Mouse (Mus musculus): Measurements from ENCODE around the gene Nat10.

The Nat10 gene

GRCm38 (mm10) chr2:103690425-103690824 is 70.6 kb downstream of the Nat10 start:
- DNase-seq, result no peak

- no peak for DNase-seq
Measured at GRCm38 (mm10) chr2:103687888-103688287, 73.2 kb downstream of the Nat10 start.

- DNase-seq, result no peak
Measured at GRCm38 (mm10) chr2:103687143-103687542, 73.9 kb downstream of the Nat10 start.

- no peak for DNase-seq
Measured at GRCm38 (mm10) chr2:103685581-103685980, 75.5 kb downstream of the Nat10 start.

- DNase-seq, result peak; percentile 79
Measured at GRCm38 (mm10) chr2:103684926-103685577, 76.0 kb downstream of the Nat10 start.

GRCm38 (mm10) chr2:103684431-103684830 is 76.6 kb downstream of the Nat10 start:
- DNase-seq, result peak; percentile 56

- peak; percentile 69 for DNase-seq
Measured at GRCm38 (mm10) chr2:103682927-103683442, 78.1 kb downstream of the Nat10 start.

- DNase-seq, result peak; percentile 91
Measured at GRCm38 (mm10) chr2:103682261-103682722, 78.8 kb downstream of the Nat10 start.

GRCm38 (mm10) chr2:103681149-103681548 is 79.9 kb downstream of the Nat10 start:
- DNase-seq, result no peak

GRCm38 (mm10) chr2:103680364-103681110 is 80.5 kb downstream of the Nat10 start:
- DNase-seq, result peak; percentile 55

GRCm38 (mm10) chr2:103678433-103678832 is 82.6 kb downstream of the Nat10 start:
- no peak for DNase-seq

- no peak for DNase-seq
Measured at GRCm38 (mm10) chr2:103677614-103678369, 83.3 kb downstream of the Nat10 start.

GRCm38 (mm10) chr2:103676808-103677207 is 84.3 kb downstream of the Nat10 start:
- DNase-seq, result no peak

GRCm38 (mm10) chr2:103675391-103675790 is 85.7 kb downstream of the Nat10 start:
- no peak for DNase-seq

- DNase-seq, result no peak
Measured at GRCm38 (mm10) chr2:103673609-103674008, 87.5 kb downstream of the Nat10 start.

GRCm38 (mm10) chr2:103672573-103673119 is 88.4 kb downstream of the Nat10 start:
- no peak for DNase-seq

Measured in thymus, postnatal 25 days (tissue).